Mouse (Mus musculus): Measurements from ENCODE around the gene Ikzf4.

- TF ChIP-seq CTCF (IDR thresholded peaks at IDR 0.05; ENCODE audit: insufficient read depth, low read length) (no peak), POLR2A (IDR thresholded peaks at IDR 0.05; ENCODE audit: borderline replicate concordance, extremely low read depth, low read depth, low read length) (no peak)
Measured at GRCm38 (mm10) chr10:128587120-128587519, 58.7 kb downstream of the Ikzf4 start.
